Mouse (Mus musculus): ENCODE measurements around the gene Atp13a3.

DNA sequence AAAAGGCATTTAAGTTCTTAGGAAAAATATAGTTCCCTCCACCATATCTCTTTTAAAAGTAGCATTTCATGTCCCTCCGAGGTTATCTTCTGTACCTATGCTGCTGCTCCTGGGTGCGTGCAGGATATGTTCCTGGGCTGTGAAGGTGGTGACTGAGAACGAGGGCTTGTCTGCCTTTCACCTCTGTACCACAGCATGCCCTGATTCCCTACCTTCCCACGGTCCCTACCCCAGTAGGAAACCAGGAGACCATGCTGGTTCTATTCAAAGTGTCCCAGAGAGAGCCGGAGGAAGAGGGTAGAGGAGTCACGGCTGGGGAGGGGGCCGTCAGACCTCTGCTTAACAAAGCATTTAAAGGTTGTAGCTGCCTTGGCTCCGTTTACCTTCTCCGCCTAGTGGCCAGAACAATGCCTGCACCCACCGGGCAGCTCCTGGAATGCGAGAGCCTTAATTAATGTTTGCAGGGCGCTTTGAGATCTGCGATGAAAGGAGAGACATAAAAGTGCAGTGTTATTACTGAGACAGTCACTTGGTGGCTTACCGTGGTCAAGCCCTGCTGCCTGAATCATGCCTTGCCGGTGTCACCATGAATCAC is 121.9 kb downstream of the Atp13a3 start:
- TF ChIP-seq CTCF (IDR thresholded peaks at IDR 0.05; ENCODE audit: low read depth) (peak; percentile 77), EP300 (IDR thresholded peaks at IDR 0.05; ENCODE audit: low read depth) (no peak)

Measured in liver, embryonic 14.5 days (tissue).